Mouse (Mus musculus) left cerebral cortex, postnatal 10 days (tissue): ENCODE measurements around the gene Fam207a. TPM values are rescaled to one million over a fixed set of nuclear protein-coding genes. Genes with fewer than 3 reads are reported as not detected.

Experiments used
- DNase-seq, 2 experiments: peaks; one replicate each; pipeline ENCODE4 v3.0.0; 2021 to 2022; ENCODE audit warnings: low spot score in 2 of 2, mixed read lengths in 1 of 2; ENCODE audit errors: extremely low spot score in 1 of 2
- intact Hi-C: fragments of 180-260 bp; cut with DNase I; formaldehyde crosslinking; loops from one replicate; pipeline ENCODE4 v1.15.1; 2025
- total RNA-seq, 2 experiments: library from RNA; stranded (reverse); gene quantifications; 2 replicates each; pipeline ENCODE4 v1.2.3; 2021

Fam207a gene
- total RNA-seq, 2 experiments from 2014 or later: 31.2 to 32.0 TPM

DNA sequence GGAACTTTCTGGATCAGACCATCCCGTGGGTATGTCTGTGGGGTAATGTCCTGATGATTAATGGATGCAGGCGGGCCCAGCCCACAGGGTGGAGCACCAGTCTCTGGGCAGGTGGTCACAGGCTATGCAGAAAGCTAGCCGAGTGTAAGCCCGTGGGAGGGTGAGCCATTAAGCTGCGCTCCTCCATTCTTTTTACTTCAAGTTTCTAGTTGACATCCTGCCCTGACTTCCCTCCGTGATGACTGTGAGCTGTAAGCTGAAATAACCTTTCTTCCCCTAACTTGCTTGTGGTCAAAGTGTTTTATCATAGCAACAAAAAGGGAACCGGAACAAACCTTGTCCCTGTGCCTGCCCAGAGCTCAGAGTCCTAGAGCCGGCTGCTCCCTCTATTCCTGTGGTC lies 21.1 kb upstream of the Fam207a start:
- no peak for DNase-seq
- intact Hi-C loops: no loop called here

DNA sequence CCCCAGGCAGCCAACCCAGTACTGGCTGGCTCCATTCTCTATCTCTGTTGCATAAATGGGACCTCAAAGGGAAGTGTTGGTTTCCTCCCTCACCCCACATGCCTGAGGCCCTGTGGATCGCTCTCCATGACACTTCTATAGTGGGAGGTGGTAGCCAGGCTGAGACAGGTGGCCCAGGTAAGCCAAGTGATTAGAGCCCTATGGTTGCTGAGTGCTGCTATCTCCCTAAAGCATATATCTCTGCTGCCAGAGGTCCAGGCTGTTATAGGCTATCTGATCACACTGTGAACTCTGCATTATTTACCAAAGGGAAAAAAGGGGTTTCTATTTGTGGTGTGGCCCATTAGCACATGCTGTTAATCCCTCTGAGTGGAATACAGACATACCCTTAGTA lies 16.4 kb upstream of the Fam207a start:
- intact Hi-C loops: no loop called here
- DNase-seq: no peak

GRCm38 (mm10) chr10:77531026-77532019 lies 15.7 kb upstream of the Fam207a start:
- intact Hi-C loops: no loop called here
- DNase-seq: no peak

DNA sequence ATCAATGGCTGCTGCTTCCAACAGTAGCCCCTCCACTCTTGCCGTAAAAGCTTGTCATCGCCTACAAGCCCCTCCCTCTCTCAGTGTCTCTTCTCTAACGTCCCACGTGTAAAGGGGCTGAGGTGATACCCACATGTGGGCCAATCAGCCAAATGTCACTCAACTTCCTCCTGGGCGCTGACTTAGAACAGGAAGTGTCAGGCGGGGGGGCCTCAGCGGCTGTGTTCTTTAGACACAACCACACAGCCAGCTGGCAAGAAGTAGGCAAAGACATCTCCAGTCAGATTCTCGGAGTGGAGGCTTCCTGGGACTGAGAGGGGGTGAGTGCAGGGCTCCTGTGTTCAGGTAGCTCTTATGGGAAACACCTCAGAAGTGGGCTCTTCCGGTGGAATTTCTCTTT lies 14.6 kb upstream of the Fam207a start, which contains the start of gene Itgb2:
TSS of gene Itgb2 (plus strand) at position 113 of the 400 bp plus-strand sequence.
- intact Hi-C loops: no loop called here
- no peak for DNase-seq

DNA sequence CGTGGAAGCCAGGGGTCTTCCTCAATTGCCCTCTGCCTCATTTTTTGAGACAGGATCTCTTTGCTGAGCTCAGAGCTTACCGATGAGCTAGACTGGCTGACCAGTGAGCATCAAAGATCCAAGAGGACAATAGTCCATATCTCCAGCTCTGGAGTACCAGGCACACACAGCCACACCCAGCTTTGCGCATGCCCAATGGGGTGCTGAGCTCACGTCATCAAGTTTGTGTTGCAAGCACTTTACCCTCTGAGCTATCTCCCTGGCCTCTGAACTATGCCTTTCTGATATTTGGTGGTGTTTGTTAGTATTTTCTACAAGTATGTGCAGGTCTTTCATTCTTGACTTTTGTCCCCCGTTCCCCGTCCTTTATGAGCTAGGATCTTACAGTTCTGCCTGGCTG lies 13.0 kb upstream of the Fam207a start:
- no peak for DNase-seq
- intact Hi-C loops: loop anchor here (10.0 kb wide), 1 partner anchor 356 kb away; no protein-coding TSS in a partner anchor

GRCm38 (mm10) chr10:77526488-77526887 lies 10.9 kb upstream of the Fam207a start:
- no peak for DNase-seq
- intact Hi-C loops: loop anchor here (10.0 kb wide), 1 partner anchor 358 kb away; no protein-coding TSS in a partner anchor

GRCm38 (mm10) chr10:77523321-77523720 lies 7.7 kb upstream of the Fam207a start:
- DNase-seq: no peak
- intact Hi-C loops: loop anchor here (10.0 kb wide), 1 partner anchor 361 kb away; no protein-coding TSS in a partner anchor

- DNase-seq: no peak
- intact Hi-C loops: loop anchor here (10.0 kb wide), 1 partner anchor 362 kb away; no protein-coding TSS in a partner anchor
These were observed 7.2 kb upstream of the Fam207a start for GRCm38 (mm10) chr10:77522746-77523145.

GRCm38 (mm10) chr10:77522021-77522731 lies 6.6 kb upstream of the Fam207a start:
- intact Hi-C loops: loop anchor here (10.0 kb wide), 1 partner anchor 363 kb away; no protein-coding TSS in a partner anchor
- DNase-seq: no peak

DNA sequence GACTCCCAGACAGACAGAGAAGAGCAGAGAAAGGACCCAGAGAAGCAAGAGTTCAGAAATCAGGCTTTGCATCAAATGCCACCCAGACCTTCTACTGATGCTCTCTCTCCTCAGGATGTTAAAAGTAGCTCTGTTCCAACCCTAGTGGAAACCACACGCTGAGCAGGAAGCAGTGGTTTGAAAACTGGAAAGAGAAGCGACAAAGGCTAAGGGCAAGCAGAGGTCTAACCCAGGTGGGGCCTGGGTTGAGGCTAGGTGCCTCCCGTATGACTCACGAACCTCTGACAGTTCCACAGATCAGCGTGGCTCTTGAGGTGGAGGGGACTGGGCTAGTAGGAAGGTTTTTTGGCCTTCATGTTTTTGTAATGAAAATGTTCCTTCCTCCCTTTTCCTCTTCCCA lies 4.9 kb upstream of the Fam207a start:
- no peak for DNase-seq
- intact Hi-C loops: loop anchor here (10.0 kb wide), 1 partner anchor 364 kb away; no protein-coding TSS in a partner anchor

- DNase-seq: no peak
- intact Hi-C loops: loop anchor here (5.0 kb wide), 3 partner anchors 48 to 103 kb away; partner anchors contain the start of genes Gm49325, Sumo3 and Ube2g2
These were observed 3.6 kb upstream of the Fam207a start for GRCm38 (mm10) chr10:77519191-77519590.

DNA sequence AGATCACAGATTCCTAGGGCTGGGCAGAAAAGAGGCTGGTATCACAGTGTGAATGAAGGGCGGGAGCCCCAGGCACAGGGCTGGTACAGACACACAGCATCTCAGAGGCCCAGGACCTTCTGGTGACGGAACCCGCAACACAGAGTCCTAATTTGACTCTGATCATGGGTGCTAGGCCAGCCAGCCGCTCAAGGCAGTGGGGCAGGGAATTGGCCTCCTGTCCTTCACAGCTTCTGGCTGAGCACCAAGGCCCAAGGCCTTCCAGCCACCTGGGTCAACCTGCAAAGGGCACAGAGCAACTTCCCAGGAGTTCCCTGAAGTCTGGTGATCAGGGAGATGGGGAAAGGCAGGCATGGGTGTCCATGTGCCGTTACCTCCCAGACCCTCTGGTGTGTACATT lies 2.2 kb upstream of the Fam207a start:
- DNase-seq: no peak
- intact Hi-C loops: loop anchor here (5.0 kb wide), 3 partner anchors 50 to 104 kb away; partner anchors contain the start of genes Gm49325, Sumo3 and Ube2g2

- intact Hi-C loops: loop anchor here (5.0 kb wide), 3 partner anchors 50 to 105 kb away; partner anchors contain the start of genes Gm49325, Sumo3 and Ube2g2
- peak; percentile 51 to 68 for DNase-seq
These were observed 1.6 kb upstream of the Fam207a start for GRCm38 (mm10) chr10:77517066-77517620.

DNA sequence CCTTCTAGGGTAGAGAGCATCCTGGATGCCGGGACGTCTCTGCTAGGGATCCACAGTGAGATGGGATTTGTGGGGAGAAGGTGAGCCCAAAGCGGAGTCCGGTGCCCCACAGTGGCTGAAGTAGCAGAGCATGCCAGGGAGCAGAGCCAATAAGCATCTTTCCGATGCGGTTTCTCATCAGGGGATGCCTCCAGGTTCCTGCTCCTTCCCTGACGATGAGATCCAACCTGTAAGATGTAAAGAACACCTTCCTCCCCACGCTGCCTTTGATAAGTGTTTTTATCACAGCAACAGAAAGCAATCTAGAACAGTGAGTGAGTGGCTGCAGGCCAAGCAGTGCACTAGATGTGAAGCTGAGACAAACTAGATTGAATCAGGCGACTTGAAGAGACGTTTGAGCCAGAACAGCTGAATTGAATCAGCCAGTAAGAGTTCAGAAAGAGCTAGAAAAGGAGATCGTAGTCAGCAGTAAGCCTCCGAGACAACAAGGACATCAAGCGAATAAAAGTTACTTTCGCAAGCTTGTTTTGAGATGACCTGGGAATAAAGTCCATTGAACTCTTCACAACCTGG lies 880 bp upstream of the Fam207a start:
- intact Hi-C loops: loop anchor here (5.0 kb wide), 3 partner anchors 51 to 106 kb away; partner anchors contain the start of genes Gm49325, Sumo3 and Ube2g2
- no peak for DNase-seq

GRCm38 (mm10) chr10:77510225-77510982 lies 5.2 kb downstream of the Fam207a start:
- intact Hi-C loops: loop anchor here (5.0 kb wide), 1 partner anchor 228 kb away; no protein-coding TSS in a partner anchor
- DNase-seq: no peak

- intact Hi-C loops: loop anchor here (5.0 kb wide), 3 partner anchors 92 to 227 kb away; partner anchors contain the start of gene Adarb1
- peak; percentile 63 to 90 for DNase-seq
These were observed 6.0 kb downstream of the Fam207a start for GRCm38 (mm10) chr10:77509403-77510187.

- intact Hi-C loops: loop anchor here (5.0 kb wide), 2 partner anchors 91 to 156 kb away; partner anchors contain the start of gene Adarb1
- no peak for DNase-seq
These were observed 6.8 kb downstream of the Fam207a start for GRCm38 (mm10) chr10:77508744-77509143.
